Mouse (Mus musculus) cortical plate, adult 2 months (tissue): Measurements from ENCODE around the gene Pbp2.

Experiments
- CTCF ChIP-seq: fragments of 200-500 bp; IDR thresholded peaks from 2 replicates; pipeline ENCODE4 v1.5.1; 2011; ENCODE audit warnings: mild to moderate bottlenecking, control low read depth, low read length; ENCODE audit not compliant: insufficient read depth; ENCODE audit errors: extremely low read depth
- POLR2A ChIP-seq: fragments of 200-500 bp; IDR thresholded peaks from 2 replicates; pipeline ENCODE4 v1.6.1; 2011; ENCODE audit warnings: mild to moderate bottlenecking, low read length, control low read depth; ENCODE audit not compliant: insufficient read depth; ENCODE audit errors: extremely low read depth

DNA sequence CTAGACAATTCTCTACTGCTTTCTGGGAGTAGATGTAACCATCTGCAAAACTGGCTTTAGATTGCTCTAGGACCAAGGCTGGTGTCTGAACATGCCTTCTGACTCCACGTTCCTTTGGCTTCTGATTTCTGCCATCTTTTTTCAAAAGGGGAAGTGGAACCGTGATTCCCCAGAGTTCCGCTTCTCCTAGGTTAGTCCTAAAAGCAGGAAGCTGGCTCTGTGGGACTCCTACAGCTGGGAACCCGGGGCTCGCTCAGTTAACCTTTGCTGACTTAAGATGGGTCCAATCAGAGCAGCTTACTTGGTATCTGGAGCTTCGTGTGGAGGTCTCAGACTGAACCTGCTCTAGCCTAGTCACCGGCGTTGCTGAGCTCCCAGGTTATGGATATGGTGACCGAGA is 49.1 kb downstream of the Pbp2 start:
- TF ChIP-seq CTCF, result no peak
- TF ChIP-seq POLR2A, result no peak
